Mouse (Mus musculus) heart, embryonic 16.5 days (tissue): ENCODE results near the gene Skap1. TPM values are rescaled to one million over a fixed set of nuclear protein-coding genes. Genes with fewer than 3 reads are reported as not detected.

ENCODE experiments used
- ATAC-seq: fragments of 200-750 bp; cut with Nextera tagmentation; replicated peaks from 2 replicates; pipeline ENCODE4 v1.8.0; 2017; ENCODE audit warnings: moderate number of reproducible peaks; ENCODE audit not compliant: insufficient read depth, low FRiP score; ENCODE audit errors: extremely low read depth
- H3K27ac ChIP-seq: fragments of 300-500 bp; sonication (generic); 2 replicates; pipeline ENCODE4 v1.5.1; 2014; ENCODE audit warnings: mild to moderate bottlenecking, low read length, control low read depth, moderate library complexity
- H3K27me3 ChIP-seq: fragments of 300-500 bp; sonication (generic); 2 replicates; pipeline ENCODE4 v1.6.1; 2014; ENCODE audit warnings: low read length, mixed read lengths; ENCODE audit not compliant: control insufficient read depth, insufficient read depth
- H3K36me3 ChIP-seq: fragments of 300-500 bp; sonication (generic); 2 replicates; pipeline ENCODE4 v1.6.1; 2014; ENCODE audit not compliant: control insufficient read depth, insufficient read depth
- H3K4me1 ChIP-seq: fragments of 300-500 bp; sonication (generic); 2 replicates; pipeline ENCODE4 v1.6.1; 2014; ENCODE audit warnings: low read length, mixed read lengths; ENCODE audit not compliant: control insufficient read depth, insufficient read depth
- H3K4me2 ChIP-seq: fragments of 300-500 bp; sonication (generic); 2 replicates; pipeline ENCODE4 v1.6.1; 2014; ENCODE audit warnings: low read depth, mild to moderate bottlenecking, control low read depth, low read length
- H3K4me3 ChIP-seq: fragments of 300-500 bp; sonication (generic); 2 replicates; pipeline ENCODE4 v1.5.1; 2014; ENCODE audit warnings: mild to moderate bottlenecking, control low read depth, low read length
- H3K9ac ChIP-seq: fragments of 300-500 bp; sonication (generic); 2 replicates; pipeline ENCODE4 v1.6.1; 2014; ENCODE audit warnings: low read length, control low read depth
- H3K9me3 ChIP-seq: fragments of 300-500 bp; sonication (generic); replicated peaks from 2 replicates; pipeline ENCODE4 v1.6.1; 2016; ENCODE audit warnings: low read length; ENCODE audit not compliant: control insufficient read depth
- WGBS: fragments of 180-500 bp; shearing (Covaris S2); extraction: QIAGEN DNeasy Blood & Tissue Kit; methylation state at CpG from one replicate; pipeline ENCODE4 v1.1.7; 2014; 5-methylcytosine and 5-hydroxymethylcytosine counted together
- polyA plus RNA-seq: library from polyadenylated mRNA; unstranded; fragments of >200 nt; fragmentation: Nextera tagmentation; extraction: Ambion mirVana; gene quantifications from 2 replicates; pipeline ENCODE4 v1.2.1, GENCODE M21; 2015

Skap1 gene
- polyA plus RNA-seq, 1 experiment from 2014 or later = 27.8 TPM

GRCm38 (mm10) chr11:96526137-96526621 lies 61.8 kb downstream of the Skap1 start:
- ATAC-seq = no peak
- no peak overlapping the region for H3K9ac ChIP-seq
- no peak overlapping the region for H3K27ac ChIP-seq
- no peaks in the 10 kb centered on the region for H3K36me3 ChIP-seq
- no peaks in the 10 kb centered on the region for H3K4me1 ChIP-seq
- H3K4me3 ChIP-seq = no peak overlapping the region
- H3K27me3 ChIP-seq = no peaks in the 10 kb centered on the region
- no peaks in the 10 kb centered on the region for H3K9me3 ChIP-seq
- H3K4me2 ChIP-seq = no peak overlapping the region
- WGBS = 78% methylated on average over 16 of the region's 16 CpGs

- Histone ChIP-seq H3K27ac (no peak overlapping the region), H3K4me1 (no peaks in the 10 kb centered on the region), H3K4me3 (no peak overlapping the region), H3K4me2 (no peak overlapping the region), H3K9me3 (no peaks in the 10 kb centered on the region), H3K36me3 (no peaks in the 10 kb centered on the region), H3K9ac (no peak overlapping the region), H3K27me3 (peaks cover 12% of the 10 kb centered on the region)
- no peak for ATAC-seq
- 64% methylated on average over 13 of the region's 13 CpGs for WGBS
These were observed 67.5 kb downstream of the Skap1 start for GRCm38 (mm10) chr11:96531757-96532433.

GRCm38 (mm10) chr11:96534531-96534930 lies 70.1 kb downstream of the Skap1 start:
- ATAC-seq = no peak
- H3K9me3 ChIP-seq = no peaks in the 10 kb centered on the region

GRCm38 (mm10) chr11:96536146-96536545 lies 71.8 kb downstream of the Skap1 start:
- peaks cover 34% of the 10 kb centered on the region for H3K27me3 ChIP-seq
- H3K4me3 ChIP-seq = no peak overlapping the region

More at GRCm38 (mm10) chr11:96534531-96534930, 70.1 kb downstream of the Skap1 start:
- Histone ChIP-seq H3K4me2 (no peak overlapping the region), H3K27me3 (peaks cover 31% of the 10 kb centered on the region), H3K4me3 (no peak overlapping the region), H3K9ac (no peak overlapping the region), H3K4me1 (no peaks in the 10 kb centered on the region), H3K36me3 (no peaks in the 10 kb centered on the region), H3K27ac (no peak overlapping the region)
- 75% methylated on average over 2 of the region's 2 CpGs for WGBS

GRCm38 (mm10) chr11:96542003-96542402 lies 77.6 kb downstream of the Skap1 start:
- H3K4me3 ChIP-seq = no peak overlapping the region
- no peaks in the 10 kb centered on the region for H3K9me3 ChIP-seq
- H3K4me1 ChIP-seq = no peaks in the 10 kb centered on the region
- ATAC-seq = no peak
- no peak overlapping the region for H3K4me2 ChIP-seq
- no peak overlapping the region for H3K27ac ChIP-seq
- H3K27me3 ChIP-seq = peaks cover 34% of the 10 kb centered on the region
- no peaks in the 10 kb centered on the region for H3K36me3 ChIP-seq
- H3K9ac ChIP-seq = no peak overlapping the region
- 64% methylated on average over 7 of the region's 7 CpGs for WGBS

More at GRCm38 (mm10) chr11:96536146-96536545, 71.8 kb downstream of the Skap1 start:
- H3K9ac ChIP-seq = no peak overlapping the region
- no peaks in the 10 kb centered on the region for H3K36me3 ChIP-seq
- WGBS = 23% methylated on average over 5 of the region's 5 CpGs
- H3K4me1 ChIP-seq = no peaks in the 10 kb centered on the region
- no peak overlapping the region for H3K4me2 ChIP-seq
- H3K9me3 ChIP-seq = no peaks in the 10 kb centered on the region
- H3K27ac ChIP-seq = no peak overlapping the region
- ATAC-seq = no peak

- H3K4me1 ChIP-seq = no peaks in the 10 kb centered on the region
- ATAC-seq = no peak
- H3K9me3 ChIP-seq = no peaks in the 10 kb centered on the region
- no peak overlapping the region for H3K4me2 ChIP-seq
- peaks cover 31% of the 10 kb centered on the region for H3K27me3 ChIP-seq
- H3K36me3 ChIP-seq = no peaks in the 10 kb centered on the region
- no peak overlapping the region for H3K27ac ChIP-seq
- WGBS = 82% methylated on average over 7 of the region's 7 CpGs
- no peak overlapping the region for H3K9ac ChIP-seq
- no peak overlapping the region for H3K4me3 ChIP-seq
These were observed 78.2 kb downstream of the Skap1 start for GRCm38 (mm10) chr11:96542561-96542960.

- 60% methylated on average over 8 of the region's 8 CpGs for WGBS
- H3K36me3 ChIP-seq = no peaks in the 10 kb centered on the region
- H3K27ac ChIP-seq = no peak overlapping the region
- no peaks in the 10 kb centered on the region for H3K4me1 ChIP-seq
- no peaks in the 10 kb centered on the region for H3K9me3 ChIP-seq
- H3K4me2 ChIP-seq = no peak overlapping the region
- H3K4me3 ChIP-seq = no peak overlapping the region
- H3K27me3 ChIP-seq = peaks cover 13% of the 10 kb centered on the region
- ATAC-seq = no peak
- H3K9ac ChIP-seq = no peak overlapping the region
These were observed 82.0 kb downstream of the Skap1 start for GRCm38 (mm10) chr11:96546428-96546827.

GRCm38 (mm10) chr11:96550960-96551703 lies 86.7 kb downstream of the Skap1 start:
- ATAC-seq = no peak
- Histone ChIP-seq H3K9ac (no peak overlapping the region), H3K27me3 (peaks cover 25% of the 10 kb centered on the region), H3K36me3 (no peaks in the 10 kb centered on the region), H3K9me3 (no peaks in the 10 kb centered on the region), H3K4me1 (no peaks in the 10 kb centered on the region), H3K4me2 (no peak overlapping the region), H3K27ac (no peak overlapping the region), H3K4me3 (no peak overlapping the region)
- WGBS = 71% methylated on average over 9 of the region's 9 CpGs

- 15% methylated on average over 15 of the region's 15 CpGs for WGBS
- H3K27me3 ChIP-seq = peaks cover 29% of the 10 kb centered on the region
- no peak overlapping the region for H3K4me2 ChIP-seq
These were observed 88.7 kb downstream of the Skap1 start for GRCm38 (mm10) chr11:96553091-96553490.

More at GRCm38 (mm10) chr11:96553091-96553490, 88.7 kb downstream of the Skap1 start:
- Histone ChIP-seq H3K9me3 (no peaks in the 10 kb centered on the region), H3K9ac (no peak overlapping the region), H3K4me3 (no peak overlapping the region), H3K36me3 (no peaks in the 10 kb centered on the region), H3K4me1 (no peaks in the 10 kb centered on the region), H3K27ac (no peak overlapping the region)
- no peak for ATAC-seq
